Mouse (Mus musculus) liver, embryonic 14.5 days (tissue): ENCODE measurements at regions not wholly inside any gene's neighbourhood (a gene's known extent, or its start where the extent isn't known, plus 50 kb on each side); places are given as distances from the start of the nearest gene placed in this dataset.

Experiments used
- ATAC-seq: fragments of 200-750 bp; cut with Nextera tagmentation; 2 replicates; pipeline ENCODE4 v1.8.0; 2017; ENCODE audit warnings: moderate number of reproducible peaks, mild to moderate bottlenecking, moderate library complexity; ENCODE audit not compliant: insufficient read depth
- DNase-seq, 3 experiments: peaks; one replicate each; pipeline ENCODE4 v3.0.0-alpha.2; 2012 to 2013; ENCODE audit warnings: low read depth in 3 of 3, low spot score in 3 of 3
- H3K27ac ChIP-seq: fragments of 300-500 bp; sonication (generic); 2 replicates; pipeline ENCODE4 v1.5.1; 2014; ENCODE audit warnings: moderate library complexity, mild to moderate bottlenecking, control low read depth, inconsistent platforms
- H3K27me3 ChIP-seq: fragments of 300-500 bp; sonication (generic); 2 replicates; pipeline ENCODE4 v1.6.1; 2014; ENCODE audit warnings: mild to moderate bottlenecking, low read length, moderate library complexity; ENCODE audit not compliant: control insufficient read depth, insufficient read depth
- H3K36me3 ChIP-seq: fragments of 300-500 bp; sonication (generic); replicated peaks from 2 replicates; pipeline ENCODE4 v1.6.1; 2014; ENCODE audit warnings: low read depth; ENCODE audit not compliant: control insufficient read depth, insufficient read depth
- H3K4me1 ChIP-seq, 2 experiments: fragments of 200-500 bp in 1 of 2; fragments of 300-500 bp in 1 of 2; sonication (generic) in 1 of 2; replicated peaks; 2 replicates each; pipeline ENCODE4 v1.6.1; 2012 to 2014; ENCODE audit warnings: antibody characterized with exemption in 1 of 2, inconsistent platforms in 1 of 2, low read length in 1 of 2; ENCODE audit not compliant: control insufficient read depth in 2 of 2, insufficient read depth in 2 of 2
- H3K4me2 ChIP-seq: fragments of 300-500 bp; sonication (generic); 2 replicates; pipeline ENCODE4 v1.6.1; 2014; ENCODE audit warnings: low read depth, mild to moderate bottlenecking, control low read depth, moderate library complexity
- H3K4me3 ChIP-seq, 2 experiments: fragments of 200-500 bp in 1 of 2; fragments of 300-500 bp in 1 of 2; sonication (generic) in 1 of 2; 2 replicates each; pipeline ENCODE4 v1.5.1; 2012 to 2014; ENCODE audit warnings: low read depth in 2 of 2, low read length in 2 of 2, mild to moderate bottlenecking in 2 of 2, control low read depth in 1 of 2, inconsistent platforms in 1 of 2, moderate library complexity in 1 of 2; ENCODE audit not compliant: insufficient read depth in 1 of 2
- H3K9ac ChIP-seq: fragments of 300-500 bp; sonication (generic); replicated peaks from 2 replicates; pipeline ENCODE4 v1.6.1; 2014; ENCODE audit warnings: mild to moderate bottlenecking, control low read depth, moderate library complexity
- H3K9me3 ChIP-seq: fragments of 300-500 bp; sonication (generic); 2 replicates; pipeline ENCODE4 v1.6.1; 2016; ENCODE audit warnings: low read length, mixed read lengths; ENCODE audit not compliant: control insufficient read depth
- CTCF ChIP-seq: IDR thresholded peaks from 2 replicates; pipeline ENCODE4 v1.5.1; 2016; ENCODE audit warnings: antibody characterized with exemption, low read depth, control low read depth
- EP300 ChIP-seq: IDR thresholded peaks from 2 replicates; pipeline ENCODE4 v1.6.1; 2016; ENCODE audit warnings: antibody characterized with exemption, low read depth
- WGBS: fragments of 180-500 bp; shearing (Covaris S2); extraction: QIAGEN DNeasy Blood & Tissue Kit; methylation state at CpG from one replicate; pipeline ENCODE4 v1.1.7; 2014; ENCODE audit not compliant: insufficient replicate concordance; 5-methylcytosine and 5-hydroxymethylcytosine counted together

DNA sequence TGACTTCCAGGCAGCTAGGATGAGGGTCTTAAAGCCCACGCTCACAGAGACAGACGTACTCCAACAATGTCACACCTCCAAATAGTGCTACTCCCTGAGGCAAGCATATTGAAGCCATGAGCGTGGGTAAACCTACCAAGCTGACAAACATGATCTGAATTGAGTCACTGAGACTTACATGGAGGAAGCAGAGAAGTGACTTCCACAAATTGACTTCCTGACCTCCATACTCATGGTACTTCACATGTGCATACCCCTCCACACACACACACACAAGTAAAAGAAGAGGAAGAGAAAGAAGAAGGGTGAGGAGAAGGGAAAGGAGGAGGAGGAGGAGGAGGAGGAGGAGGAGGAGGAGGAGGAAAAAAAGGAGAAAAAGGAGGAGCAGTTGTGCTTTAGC, 577.8 kb upstream of the Nrp1 start:
- Histone ChIP-seq H3K9me3 (no peaks in the 10 kb centered on the region), H3K4me2 (no peak overlapping the region), H3K4me1 (no peaks in the 10 kb centered on the region), H3K9ac (no peak overlapping the region), H3K27ac (no peak overlapping the region), H3K36me3 (no peaks in the 10 kb centered on the region), H3K27me3 (no peaks in the 10 kb centered on the region), H3K4me3 (no peak overlapping the region)
- 41% methylated on average over 3 of the region's 3 CpGs for WGBS
- DNase-seq (no peak), ATAC-seq (no peak)
- TF ChIP-seq CTCF (no peak), EP300 (no peak)

- Histone ChIP-seq H3K9me3 (no peaks in the 10 kb centered on the region), H3K4me2 (no peak overlapping the region), H3K36me3 (no peaks in the 10 kb centered on the region), H3K27ac (no peak overlapping the region), H3K4me1 (no peaks in the 10 kb centered on the region), H3K4me3 (no peak overlapping the region), H3K27me3 (no peaks in the 10 kb centered on the region), H3K9ac (no peak overlapping the region)
- 10% methylated on average over 1 of the region's 1 CpGs for WGBS
- DNase-seq (no peak), ATAC-seq (no peak)
- no peak for TF ChIP-seq EP300
- TF ChIP-seq CTCF: no peak
Measured at GRCm38 (mm10) chr8:127781011-127781410, 577.4 kb upstream of the Nrp1 start.

- no peaks in the 10 kb centered on the region for H3K36me3 ChIP-seq
- WGBS: 75% methylated on average over 5 of the region's 5 CpGs
- DNase-seq (no peak), ATAC-seq (no peak)
- H3K9ac ChIP-seq: no peak overlapping the region
- H3K27me3 ChIP-seq: no peaks in the 10 kb centered on the region
- TF ChIP-seq EP300: no peak
- no peak overlapping the region for H3K4me2 ChIP-seq
- no peaks in the 10 kb centered on the region for H3K9me3 ChIP-seq
- no peak overlapping the region for H3K4me3 ChIP-seq
- H3K4me1 ChIP-seq: no peaks in the 10 kb centered on the region
- no peak overlapping the region for H3K27ac ChIP-seq
Measured at GRCm38 (mm10) chr8:127792611-127793010, 565.8 kb upstream of the Nrp1 start.

GRCm38 (mm10) chr8:127799849-127800471, 558.4 kb upstream of the Nrp1 start:
- DNase-seq: no peak
- Histone ChIP-seq H3K27me3 (no peaks in the 10 kb centered on the region), H3K9me3 (no peaks in the 10 kb centered on the region), H3K9ac (no peak overlapping the region), H3K4me2 (no peak overlapping the region), H3K4me3 (no peak overlapping the region), H3K36me3 (no peaks in the 10 kb centered on the region), H3K4me1 (no peaks in the 10 kb centered on the region; a peak in 1 of 4 replicates), H3K27ac (no peak overlapping the region)
- 15% methylated on average over 6 of the region's 6 CpGs for WGBS
- no peak for ATAC-seq
- no peak for TF ChIP-seq EP300
- no peak for TF ChIP-seq CTCF

DNA sequence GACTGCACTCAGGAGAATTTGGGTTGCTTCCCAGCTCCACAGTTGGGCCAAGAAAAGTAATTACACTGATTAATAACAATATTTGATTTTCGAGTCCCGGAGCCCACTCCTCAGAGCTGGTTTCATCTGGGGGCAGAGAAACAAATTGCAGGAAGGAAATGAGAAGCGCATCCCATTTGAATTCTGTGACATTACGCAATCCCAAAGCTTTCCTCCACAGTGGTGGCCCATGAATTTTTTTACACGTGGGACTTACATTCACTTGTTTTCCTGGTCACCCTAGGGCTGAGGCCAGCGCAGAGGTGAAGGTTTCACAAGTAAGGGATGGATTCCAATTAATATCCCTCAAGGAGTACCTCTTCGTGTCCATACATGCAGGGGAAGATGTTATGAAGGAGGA, 556.3 kb upstream of the Nrp1 start:
- Histone ChIP-seq H3K4me2 (no peak overlapping the region), H3K9ac (no peak overlapping the region), H3K27me3 (no peaks in the 10 kb centered on the region), H3K4me1 (no peaks in the 10 kb centered on the region; a peak in 1 of 4 replicates), H3K27ac (no peak overlapping the region), H3K9me3 (no peaks in the 10 kb centered on the region), H3K36me3 (no peaks in the 10 kb centered on the region), H3K4me3 (no peak overlapping the region)
- DNase-seq: no peak
- WGBS: 38% methylated on average over 7 of the region's 7 CpGs
- no peak for TF ChIP-seq EP300
- no peak for TF ChIP-seq CTCF
- ATAC-seq: no peak
